Mouse (Mus musculus): Measurements from ENCODE around the gene Lhfpl5. TPM values are rescaled to one million over a fixed set of nuclear protein-coding genes. Genes with fewer than 3 reads are reported as not detected.
"Not testable (repeated sequence)": the region's sequence is repeated elsewhere in the genome, so short reads cannot be mapped to it uniquely, and the experiment has no call there.

The Lhfpl5 gene
- polyA plus RNA-seq, 1 experiment from 2014 or later = 6.4 TPM

- 7% methylated on average over 14 of the region's 14 CpGs for WGBS
- H3K4me3 ChIP-seq = no peak overlapping the region
- H3K27me3 ChIP-seq = no peaks in the 10 kb centered on the region
- no peaks in the 10 kb centered on the region for H3K9me3 ChIP-seq
- no peak overlapping the region for H3K4me2 ChIP-seq
- 0 out of 2 replicates have a peak, but pooled peaks cover 4% of the 10 kb centered on the region for H3K4me1 ChIP-seq (replicated peaks)
- no peak for ATAC-seq (ENCODE audit: low FRiP score)
- no peaks in the 10 kb centered on the region for H3K36me3 ChIP-seq
- H3K27ac ChIP-seq = no peak overlapping the region
- no peak overlapping the region for H3K9ac ChIP-seq
Measured at GRCm38 (mm10) chr17:28553040-28553793, 22.2 kb upstream of the Lhfpl5 start.

GRCm38 (mm10) chr17:28554021-28554420, 21.4 kb upstream of the Lhfpl5 start:
- not testable (repeated sequence) for H3K9me3 ChIP-seq; H3K4me2 ChIP-seq; ATAC-seq (ENCODE audit: low FRiP score); H3K27ac ChIP-seq; H3K4me3 ChIP-seq; H3K36me3 ChIP-seq; H3K9ac ChIP-seq; H3K27me3 ChIP-seq; H3K4me1 ChIP-seq (replicated peaks)
- 87% methylated on average over 4 of the region's 4 CpGs for WGBS

DNA sequence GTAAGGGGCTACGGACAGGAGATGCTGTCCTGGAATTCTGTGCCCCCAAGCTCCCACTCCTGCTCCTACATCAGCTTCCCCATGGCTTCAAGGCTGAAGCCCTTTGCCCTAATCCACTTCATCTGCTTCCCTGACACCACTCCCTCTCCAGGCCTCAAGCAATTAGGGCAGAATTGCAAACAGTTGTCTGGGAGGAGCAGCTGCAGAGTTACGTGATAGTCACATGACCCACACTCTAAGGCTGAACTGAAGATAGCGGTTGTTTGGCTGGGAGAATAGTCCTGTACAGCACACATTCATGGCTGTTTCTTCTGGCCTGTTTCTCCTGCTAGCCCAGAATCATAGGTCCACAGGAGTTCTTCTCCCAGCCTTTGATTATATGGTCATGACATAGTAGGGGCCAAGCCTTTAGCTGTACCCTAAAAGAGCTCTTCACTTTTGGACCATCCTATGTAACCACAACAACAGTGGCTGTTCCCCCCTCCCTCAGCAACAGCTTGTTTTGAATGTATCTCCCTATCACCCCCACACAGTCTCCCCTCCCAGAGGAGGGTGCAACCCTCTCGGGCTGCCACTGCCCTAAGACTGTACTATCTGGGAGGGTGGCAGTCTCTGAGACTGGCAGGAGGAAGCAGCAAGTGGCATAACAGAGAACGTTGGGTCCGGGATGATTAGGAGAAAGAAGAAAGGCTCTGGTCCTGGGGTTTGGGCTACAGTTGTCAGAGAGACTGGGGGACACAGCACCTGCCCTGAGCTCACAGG, 18.6 kb upstream of the Lhfpl5 start:
- 0 out of 2 replicates have a peak, but pooled peaks cover 4% of the 10 kb centered on the region for H3K4me1 ChIP-seq (replicated peaks)
- H3K9ac ChIP-seq = no peak overlapping the region
- 56% methylated on average over 6 of the region's 6 CpGs for WGBS
- no peaks in the 10 kb centered on the region for H3K9me3 ChIP-seq
- no peak overlapping the region for H3K4me3 ChIP-seq
- H3K4me2 ChIP-seq = no peak overlapping the region
- no peak overlapping the region for H3K27ac ChIP-seq
- H3K36me3 ChIP-seq = no peaks in the 10 kb centered on the region
- no peaks in the 10 kb centered on the region for H3K27me3 ChIP-seq
- no peak for ATAC-seq (ENCODE audit: low FRiP score)

DNA sequence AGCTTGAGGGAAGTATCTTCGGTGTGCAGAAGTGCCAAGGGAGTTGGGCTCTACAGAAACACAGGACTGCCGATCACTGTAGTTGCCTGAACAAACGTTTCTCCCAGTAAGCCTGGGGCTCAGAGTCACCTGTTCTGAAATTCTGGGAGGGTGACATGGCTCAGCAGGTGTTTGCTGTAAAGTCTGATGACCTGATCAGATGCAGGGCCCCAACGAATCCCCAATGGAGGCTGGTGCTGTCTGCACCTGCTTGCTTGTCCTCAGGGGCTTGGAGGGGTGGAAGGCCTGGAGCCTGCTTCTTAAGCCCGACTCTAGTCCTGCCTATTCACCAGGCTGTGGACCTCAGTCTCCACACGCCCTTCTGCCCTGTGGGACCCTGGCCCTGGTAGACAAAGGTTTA, 17.7 kb upstream of the Lhfpl5 start:
- H3K9ac ChIP-seq = no peak overlapping the region
- H3K4me2 ChIP-seq = no peak overlapping the region
- no peaks in the 10 kb centered on the region for H3K36me3 ChIP-seq
- H3K27me3 ChIP-seq = no peaks in the 10 kb centered on the region
- H3K27ac ChIP-seq = no peak overlapping the region
- H3K4me3 ChIP-seq = no peak overlapping the region
- 78% methylated on average over 6 of the region's 6 CpGs for WGBS
- H3K4me1 ChIP-seq (replicated peaks) = 0 out of 2 replicates have a peak, but pooled peaks cover 4% of the 10 kb centered on the region
- no peak for ATAC-seq (ENCODE audit: low FRiP score)
- H3K9me3 ChIP-seq = no peaks in the 10 kb centered on the region

- Histone ChIP-seq H3K4me3 (no peak within 1 kb of the TSS), H3K9me3 (no peaks in the 10 kb centered on the region), H3K4me2 (no peak within 1 kb of the TSS), H3K4me1 (replicated peaks) (no peaks in the 10 kb centered on the region), H3K27me3 (no peaks in the 10 kb centered on the region), H3K9ac (no peak within 1 kb of the TSS), H3K27ac (no peak within 1 kb of the TSS), H3K36me3 (no peaks in the 10 kb centered on the region)
- no peak for ATAC-seq (ENCODE audit: low FRiP score)
- WGBS = 99% methylated on average over 4 of the region's 4 CpGs
Measured at GRCm38 (mm10) chr17:28560598-28560997, 14.8 kb upstream of the Lhfpl5 start, which contains the start of gene Clps. TSS of gene Clps (minus strand) at chr17:28560766.

- Histone ChIP-seq H3K9ac (no peak overlapping the region), H3K27ac (no peak overlapping the region), H3K4me1 (replicated peaks) (no peaks in the 10 kb centered on the region), H3K4me3 (no peak overlapping the region), H3K9me3 (no peaks in the 10 kb centered on the region), H3K27me3 (no peaks in the 10 kb centered on the region), H3K4me2 (no peak overlapping the region), H3K36me3 (no peaks in the 10 kb centered on the region)
- 65% methylated on average over 7 of the region's 7 CpGs for WGBS
- no peak for ATAC-seq (ENCODE audit: low FRiP score)
Measured at GRCm38 (mm10) chr17:28561613-28562012, 13.8 kb upstream of the Lhfpl5 start.

DNA sequence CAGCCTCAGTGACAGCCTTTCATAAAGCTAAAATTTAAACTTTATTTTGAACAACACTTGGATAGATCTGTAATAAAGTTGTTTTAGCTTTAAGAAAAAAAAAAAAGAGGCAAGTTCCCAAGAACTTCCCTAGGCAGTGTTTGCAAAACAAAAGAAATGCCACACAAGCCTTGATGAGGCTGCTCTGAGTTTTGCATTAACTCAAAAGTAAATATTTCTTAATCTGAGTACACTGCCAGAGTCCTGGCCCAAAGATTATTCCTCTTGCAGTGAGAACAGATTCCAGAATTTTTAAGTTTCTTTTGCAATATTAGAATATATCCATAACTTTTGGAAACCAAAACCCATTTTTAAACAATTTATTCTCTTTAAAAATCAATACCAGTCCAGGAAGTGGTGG, 10.3 kb upstream of the Lhfpl5 start:
- no peaks in the 10 kb centered on the region for H3K27me3 ChIP-seq
- no peaks in the 10 kb centered on the region for H3K36me3 ChIP-seq
- no peak overlapping the region for H3K27ac ChIP-seq
- H3K4me1 ChIP-seq (replicated peaks) = no peaks in the 10 kb centered on the region
- no peak overlapping the region for H3K4me3 ChIP-seq
- H3K9ac ChIP-seq = no peak overlapping the region
- H3K4me2 ChIP-seq = no peak overlapping the region
- no peaks in the 10 kb centered on the region for H3K9me3 ChIP-seq
- no peak for ATAC-seq (ENCODE audit: low FRiP score)

DNA sequence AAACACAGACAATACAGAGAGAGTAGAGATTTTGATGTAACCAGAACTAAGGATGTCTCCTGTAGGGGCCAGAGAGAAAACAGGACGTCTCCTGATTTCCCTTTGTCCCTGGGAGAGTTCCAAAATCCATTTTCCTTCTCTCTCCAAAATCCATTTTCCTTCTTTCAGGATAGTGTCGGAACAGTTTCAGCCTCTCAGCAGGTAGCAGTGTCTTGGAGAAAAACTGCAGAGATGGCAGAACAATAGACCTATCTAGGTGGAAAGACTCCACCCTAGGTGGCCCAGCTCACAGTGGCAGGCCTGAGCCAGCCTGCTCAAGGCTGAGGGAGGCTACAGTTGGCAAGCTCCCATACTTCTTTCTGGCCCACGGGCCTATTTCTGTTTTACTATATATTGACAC, 7.9 kb upstream of the Lhfpl5 start:
- no peak overlapping the region for H3K4me3 ChIP-seq
- H3K27ac ChIP-seq = no peak overlapping the region
- 17% methylated on average over 3 of the region's 3 CpGs for WGBS
- no peaks in the 10 kb centered on the region for H3K4me1 ChIP-seq (replicated peaks)
- H3K9me3 ChIP-seq = no peaks in the 10 kb centered on the region
- H3K9ac ChIP-seq = no peak overlapping the region
- no peak overlapping the region for H3K4me2 ChIP-seq
- H3K27me3 ChIP-seq = no peaks in the 10 kb centered on the region
- no peaks in the 10 kb centered on the region for H3K36me3 ChIP-seq
- ATAC-seq (ENCODE audit: low FRiP score) = no peak

DNA sequence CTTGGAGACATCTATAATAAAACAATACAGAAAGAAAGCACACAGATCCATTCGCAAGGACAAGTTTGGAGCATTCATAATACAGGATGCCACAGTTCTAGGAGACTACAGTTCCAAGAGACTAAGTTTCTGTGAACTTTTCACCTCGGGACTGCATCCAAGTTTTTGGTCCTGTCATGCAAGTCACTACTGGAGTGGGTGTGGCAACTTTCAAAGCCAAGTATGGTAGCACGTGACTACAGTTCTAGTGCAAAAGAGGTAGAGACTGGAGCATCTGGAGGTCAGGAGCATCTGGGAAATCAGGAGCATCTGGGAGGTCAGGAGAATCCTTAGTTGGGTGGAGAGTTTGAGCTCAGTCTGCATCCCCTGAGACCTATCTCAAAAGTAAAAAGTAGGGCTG, 3.6 kb upstream of the Lhfpl5 start:
- no peak overlapping the region for H3K4me3 ChIP-seq

DNA sequence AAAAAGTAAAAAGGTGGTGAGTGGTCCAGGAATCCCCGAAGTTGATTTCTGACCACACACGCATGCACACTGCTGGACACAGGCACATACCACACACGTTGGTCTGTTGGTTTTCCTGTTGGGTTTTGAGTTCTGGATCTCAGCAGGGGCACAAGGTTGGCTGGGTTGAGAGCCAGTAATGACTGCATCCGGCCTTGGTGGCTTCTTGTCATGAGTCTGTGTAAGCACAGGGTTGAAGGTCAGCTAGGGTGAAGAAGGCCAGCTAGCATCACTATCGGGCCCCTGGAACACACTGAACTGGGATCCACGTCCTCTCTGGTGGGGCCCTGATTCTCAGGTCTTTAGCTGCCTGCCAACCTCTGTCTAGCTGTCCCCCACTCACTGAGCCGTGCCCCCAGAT, 2.9 kb upstream of the Lhfpl5 start:
- WGBS = 87% methylated on average over 7 of the region's 7 CpGs
- ATAC-seq (ENCODE audit: low FRiP score) = no peak

More for the DNA sequence above, 3.6 kb upstream of the Lhfpl5 start:
- Histone ChIP-seq H3K9me3 (no peaks in the 10 kb centered on the region), H3K9ac (no peak overlapping the region), H3K4me1 (replicated peaks) (peaks cover 13% of the 10 kb centered on the region), H3K27ac (no peak overlapping the region), H3K27me3 (peaks cover 24% of the 10 kb centered on the region; the same call in 1 of the 2 replicates), H3K4me2 (no peak overlapping the region), H3K36me3 (no peaks in the 10 kb centered on the region)
- 88% methylated on average over 3 of the region's 3 CpGs for WGBS
- ATAC-seq (ENCODE audit: low FRiP score) = no peak

DNA sequence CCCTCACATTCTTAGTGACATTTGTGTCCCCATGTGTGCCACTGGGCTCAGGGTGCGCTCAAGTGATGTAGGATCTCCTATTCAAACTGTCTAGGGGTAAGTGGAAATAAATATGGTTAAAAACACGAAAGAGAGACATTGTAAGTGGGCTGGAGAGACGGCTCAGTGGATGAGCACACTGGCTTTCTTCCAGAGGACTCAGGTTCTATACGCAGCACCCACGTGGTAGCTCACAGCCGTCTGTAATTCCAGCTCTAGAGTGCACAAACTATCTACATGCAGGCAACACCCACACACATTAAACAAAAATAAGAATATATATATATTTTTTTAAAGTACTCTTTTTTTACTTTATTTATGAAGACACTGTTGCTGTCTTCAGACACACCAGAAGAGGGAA, 2.5 kb upstream of the Lhfpl5 start:
- no peak overlapping the region for H3K27ac ChIP-seq
- no peak for ATAC-seq (ENCODE audit: low FRiP score)
- WGBS = 88% methylated on average over 6 of the region's 6 CpGs

More for the DNA sequence above, 2.9 kb upstream of the Lhfpl5 start:
- Histone ChIP-seq H3K9ac (no peak overlapping the region), H3K4me2 (no peak overlapping the region), H3K27ac (no peak overlapping the region), H3K4me1 (replicated peaks) (peaks cover 13% of the 10 kb centered on the region), H3K9me3 (no peaks in the 10 kb centered on the region), H3K27me3 (peaks cover 25% of the 10 kb centered on the region; the same call in 1 of the 2 replicates), H3K4me3 (no peak overlapping the region), H3K36me3 (no peaks in the 10 kb centered on the region)

DNA sequence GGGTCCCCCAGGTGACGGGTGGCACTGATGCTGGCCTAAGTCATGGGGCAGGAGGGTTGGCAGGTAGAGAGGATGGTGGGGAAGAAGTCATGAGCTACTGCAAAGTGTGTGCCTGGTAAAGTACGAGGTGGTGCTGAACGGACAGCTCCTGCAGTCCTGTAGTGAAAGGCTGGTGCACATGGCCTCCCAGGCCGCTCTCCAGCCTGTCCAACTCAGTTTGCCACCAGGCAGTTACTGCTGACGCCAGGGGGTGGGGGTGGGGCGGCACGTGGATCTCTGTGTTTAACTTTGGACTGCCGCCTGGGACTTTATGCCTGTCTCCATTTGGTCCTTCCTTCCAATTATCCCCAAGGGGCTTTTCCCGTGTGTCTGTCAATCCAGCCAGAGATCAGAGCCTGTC, 5.0 kb downstream of the Lhfpl5 start:
- no peak overlapping the region for H3K4me3 ChIP-seq
- WGBS = 6% methylated on average over 9 of the region's 9 CpGs

More for the DNA sequence above, 2.5 kb upstream of the Lhfpl5 start:
- no peaks in the 10 kb centered on the region for H3K9me3 ChIP-seq
- H3K9ac ChIP-seq = no peak overlapping the region
- H3K27me3 ChIP-seq = peaks cover 25% of the 10 kb centered on the region; the same call in 1 of the 2 replicates
- H3K4me2 ChIP-seq = no peak overlapping the region
- no peaks in the 10 kb centered on the region for H3K36me3 ChIP-seq
- no peak overlapping the region for H3K4me3 ChIP-seq
- H3K4me1 ChIP-seq (replicated peaks) = peaks cover 13% of the 10 kb centered on the region

More for the DNA sequence above, 5.0 kb downstream of the Lhfpl5 start:
- ATAC-seq (ENCODE audit: low FRiP score) = no peak
- Histone ChIP-seq H3K27me3 (peaks cover 14% of the 10 kb centered on the region; the same call in 1 of the 2 replicates), H3K4me1 (replicated peaks) (peaks cover 16% of the 10 kb centered on the region), H3K27ac (no peak overlapping the region), H3K9me3 (no peaks in the 10 kb centered on the region), H3K36me3 (no peaks in the 10 kb centered on the region), H3K9ac (no peak overlapping the region), H3K4me2 (no peak overlapping the region)
